Mouse (Mus musculus): Measurements from ENCODE around the gene Scamp4. TPM values are rescaled to one million over a fixed set of nuclear protein-coding genes. Genes with fewer than 3 reads are reported as not detected.

Scamp4 gene
- polyA plus RNA-seq, 1 experiment from 2014 or later = 65.9 TPM

DNA sequence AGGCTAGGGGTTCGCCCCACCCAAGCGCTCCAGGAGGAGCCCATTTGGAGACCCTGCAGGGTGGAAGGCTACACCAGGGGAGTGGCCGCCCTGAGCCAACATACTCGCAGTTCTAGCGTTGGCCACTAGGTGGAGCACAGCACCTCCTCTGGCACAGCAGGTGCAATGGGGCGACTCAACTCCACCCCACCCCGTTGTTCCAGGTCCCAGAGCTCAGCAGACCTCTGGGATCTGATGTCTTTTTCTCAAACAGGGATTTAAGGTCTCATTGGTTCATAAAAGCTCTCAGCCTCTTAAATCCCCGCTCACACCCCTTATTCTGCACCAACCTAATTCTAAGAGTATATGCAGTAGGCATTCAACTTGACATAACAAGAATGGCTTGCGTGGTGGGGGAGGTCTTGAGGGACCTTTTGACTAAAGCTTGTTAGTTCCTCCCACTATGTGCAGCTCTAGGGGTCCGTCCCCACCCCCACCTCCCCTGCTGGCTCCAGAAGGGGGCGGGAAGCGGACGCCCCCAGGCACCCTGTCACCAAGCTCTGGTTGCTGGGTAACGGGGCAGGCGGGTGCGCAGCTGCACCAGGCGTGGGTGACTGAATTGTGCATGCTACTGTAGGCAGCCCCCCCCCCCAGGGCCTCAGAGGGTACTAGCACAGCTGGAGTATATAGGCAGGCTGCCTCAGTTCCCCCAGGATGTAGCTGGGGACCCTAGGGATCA, 36.1 kb upstream of the Scamp4 start:
- Histone ChIP-seq H3K4me2 (ENCODE audit: low read length) (no peak overlapping the region), H3K27me3 (ENCODE audit: control insufficient read depth, insufficient read depth, low read length) (no peaks in the 10 kb centered on the region), H3K9me3 (ENCODE audit: control insufficient read depth, low read length) (no peaks in the 10 kb centered on the region), H3K4me1 (ENCODE audit: control insufficient read depth in 2 of 2, insufficient read depth in 2 of 2, low read length in 2 of 2) (peaks cover 18 to 36% of the 10 kb centered on the region in 2 experiments), H3K4me3 (ENCODE audit: control insufficient read depth in 1 of 2, insufficient read depth in 1 of 2, low read depth in 1 of 2, low read length in 2 of 2) (no peak overlapping the region), H3K27ac (replicated peaks in 1 of 2; ENCODE audit: control insufficient read depth in 1 of 2, insufficient read depth in 1 of 2, low read depth in 2 of 2, low read length in 2 of 2) (no peak overlapping the region), H3K36me3 (ENCODE audit: control insufficient read depth, insufficient read depth, low read length) (peaks cover 19% of the 10 kb centered on the region; the same call in 1 of the 2 replicates), H3K9ac (ENCODE audit: low read length) (no peak overlapping the region)
- ATAC-seq (ENCODE audit: insufficient number of reproducible peaks, insufficient read depth, low FRiP score, low read depth) = 0 out of 2 replicates have a peak, but pooled peaks have one; percentile 12
- 32% methylated on average over 17 of the region's 17 CpGs for WGBS

DNA sequence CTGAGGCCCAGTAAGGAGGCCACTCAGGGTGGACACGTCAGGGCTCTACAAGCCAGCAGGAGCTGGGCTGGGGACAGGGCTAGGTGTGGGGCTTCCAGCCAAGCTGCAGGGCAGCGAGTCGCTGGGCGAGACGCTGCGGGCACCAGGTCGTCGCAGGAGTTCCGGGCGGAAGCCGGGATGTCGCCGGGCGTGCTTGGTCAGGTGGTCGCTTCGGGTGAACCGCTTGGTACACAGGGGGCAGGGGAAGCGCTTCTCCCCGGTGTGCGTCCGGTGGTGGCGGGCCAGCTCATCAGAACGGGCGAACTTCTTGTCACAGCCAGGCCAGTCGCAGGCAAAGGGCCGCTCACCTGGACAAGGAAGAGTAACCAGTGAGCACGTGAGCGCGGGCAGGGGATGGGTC, 33.8 kb upstream of the Scamp4 start:
- Histone ChIP-seq H3K4me3 (ENCODE audit: control insufficient read depth in 1 of 2, insufficient read depth in 1 of 2, low read depth in 1 of 2, low read length in 2 of 2) (no peak overlapping the region), H3K9ac (ENCODE audit: low read length) (no peak overlapping the region), H3K27ac (replicated peaks in 1 of 2; ENCODE audit: control insufficient read depth in 1 of 2, insufficient read depth in 1 of 2, low read depth in 2 of 2, low read length in 2 of 2) (no peak overlapping the region), H3K27me3 (ENCODE audit: control insufficient read depth, insufficient read depth, low read length) (no peaks in the 10 kb centered on the region), H3K4me2 (ENCODE audit: low read length) (no peak overlapping the region), H3K9me3 (ENCODE audit: control insufficient read depth, low read length) (no peaks in the 10 kb centered on the region), H3K4me1 (ENCODE audit: control insufficient read depth in 2 of 2, insufficient read depth in 2 of 2, low read length in 2 of 2) (peaks cover 24 to 47% of the 10 kb centered on the region in 2 experiments), H3K36me3 (ENCODE audit: control insufficient read depth, insufficient read depth, low read length) (peaks cover 19% of the 10 kb centered on the region; the same call in 1 of the 2 replicates)
- no peak for ATAC-seq (ENCODE audit: insufficient number of reproducible peaks, insufficient read depth, low FRiP score, low read depth)
- 97% methylated on average over 29 of the region's 29 CpGs for WGBS

DNA sequence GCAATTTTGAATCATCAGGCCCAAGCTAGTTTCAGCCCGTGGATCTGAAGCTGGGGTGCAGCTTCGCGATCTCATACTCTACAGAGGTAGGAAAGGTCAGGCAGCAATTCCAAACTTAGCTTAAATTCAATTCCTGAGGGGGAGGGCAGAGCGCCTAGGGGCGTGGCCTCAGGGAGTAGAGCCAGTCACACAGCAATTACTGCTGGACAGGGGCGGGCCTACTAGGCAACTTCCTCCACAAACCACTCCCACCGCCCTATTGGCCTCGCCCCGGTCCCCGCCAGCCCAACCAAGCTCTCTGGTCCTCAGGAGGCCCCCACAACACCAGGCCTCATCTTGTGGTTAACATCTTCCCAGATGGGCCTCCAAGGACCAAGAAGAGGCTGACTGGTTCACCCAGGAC, 33.0 kb upstream of the Scamp4 start:
- H3K9me3 ChIP-seq (ENCODE audit: control insufficient read depth, low read length) = no peaks in the 10 kb centered on the region
- ATAC-seq (ENCODE audit: insufficient number of reproducible peaks, insufficient read depth, low FRiP score, low read depth) = peak; percentile 45; the same call in 1 of the 2 replicates
- peak overlapping the region; percentile 47 for H3K9ac ChIP-seq (ENCODE audit: low read length)
- WGBS = 39% methylated on average over 10 of the region's 10 CpGs
- no peaks in the 10 kb centered on the region for H3K27me3 ChIP-seq (ENCODE audit: control insufficient read depth, insufficient read depth, low read length)
- H3K4me3 ChIP-seq (ENCODE audit: control insufficient read depth in 1 of 2, insufficient read depth in 1 of 2, low read depth in 1 of 2, low read length in 2 of 2) = no peak overlapping the region; a peak in 1 of 4 replicates
- peaks cover 19% of the 10 kb centered on the region; the same call in 1 of the 2 replicates for H3K36me3 ChIP-seq (ENCODE audit: control insufficient read depth, insufficient read depth, low read length)
- H3K27ac ChIP-seq (replicated peaks in 1 of 2; ENCODE audit: control insufficient read depth in 1 of 2, insufficient read depth in 1 of 2, low read depth in 2 of 2, low read length in 2 of 2) = peak overlapping the region in 1 of 2 experiments; percentile 37; a peak in 2 of 4 replicates
- peaks cover 28 to 54% of the 10 kb centered on the region in 2 experiments for H3K4me1 ChIP-seq (ENCODE audit: control insufficient read depth in 2 of 2, insufficient read depth in 2 of 2, low read length in 2 of 2)
- peak overlapping the region; percentile 47 for H3K4me2 ChIP-seq (ENCODE audit: low read length)

DNA sequence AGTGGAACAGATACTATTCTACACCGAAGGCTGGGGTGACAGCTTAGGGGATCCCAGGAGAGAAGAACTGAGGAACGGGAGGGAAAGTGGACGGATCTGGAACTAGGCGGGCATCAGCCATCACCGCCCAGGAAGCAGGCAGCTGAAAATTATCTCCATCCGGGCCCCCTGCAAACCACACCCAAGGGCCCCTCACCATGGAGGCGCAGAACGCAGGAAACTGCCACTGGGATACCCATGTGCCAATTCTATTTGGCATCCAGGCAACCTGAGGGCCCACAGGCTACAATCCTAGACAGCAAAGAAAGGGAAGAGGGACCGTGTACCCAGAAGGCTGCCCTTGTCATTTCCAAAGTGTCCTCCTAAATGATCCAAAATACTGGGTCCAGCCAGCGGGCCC, 32.3 kb upstream of the Scamp4 start:
- ATAC-seq (ENCODE audit: insufficient number of reproducible peaks, insufficient read depth, low FRiP score, low read depth) = no peak
- Histone ChIP-seq H3K36me3 (ENCODE audit: control insufficient read depth, insufficient read depth, low read length) (peaks cover 19% of the 10 kb centered on the region; the same call in 1 of the 2 replicates), H3K4me1 (ENCODE audit: control insufficient read depth in 2 of 2, insufficient read depth in 2 of 2, low read length in 2 of 2) (peaks cover 30 to 60% of the 10 kb centered on the region in 2 experiments), H3K4me3 (ENCODE audit: control insufficient read depth in 1 of 2, insufficient read depth in 1 of 2, low read depth in 1 of 2, low read length in 2 of 2) (0 out of 4 replicates have a peak overlapping the region, but pooled peaks of 1 of the 2 experiments have one; percentile 11), H3K9me3 (ENCODE audit: control insufficient read depth, low read length) (no peaks in the 10 kb centered on the region), H3K9ac (ENCODE audit: low read length) (peak overlapping the region; percentile 47), H3K27ac (replicated peaks in 1 of 2; ENCODE audit: control insufficient read depth in 1 of 2, insufficient read depth in 1 of 2, low read depth in 2 of 2, low read length in 2 of 2) (no peak overlapping the region), H3K27me3 (ENCODE audit: control insufficient read depth, insufficient read depth, low read length) (no peaks in the 10 kb centered on the region), H3K4me2 (ENCODE audit: low read length) (peak overlapping the region; percentile 59)
- WGBS = 85% methylated on average over 10 of the region's 10 CpGs

DNA sequence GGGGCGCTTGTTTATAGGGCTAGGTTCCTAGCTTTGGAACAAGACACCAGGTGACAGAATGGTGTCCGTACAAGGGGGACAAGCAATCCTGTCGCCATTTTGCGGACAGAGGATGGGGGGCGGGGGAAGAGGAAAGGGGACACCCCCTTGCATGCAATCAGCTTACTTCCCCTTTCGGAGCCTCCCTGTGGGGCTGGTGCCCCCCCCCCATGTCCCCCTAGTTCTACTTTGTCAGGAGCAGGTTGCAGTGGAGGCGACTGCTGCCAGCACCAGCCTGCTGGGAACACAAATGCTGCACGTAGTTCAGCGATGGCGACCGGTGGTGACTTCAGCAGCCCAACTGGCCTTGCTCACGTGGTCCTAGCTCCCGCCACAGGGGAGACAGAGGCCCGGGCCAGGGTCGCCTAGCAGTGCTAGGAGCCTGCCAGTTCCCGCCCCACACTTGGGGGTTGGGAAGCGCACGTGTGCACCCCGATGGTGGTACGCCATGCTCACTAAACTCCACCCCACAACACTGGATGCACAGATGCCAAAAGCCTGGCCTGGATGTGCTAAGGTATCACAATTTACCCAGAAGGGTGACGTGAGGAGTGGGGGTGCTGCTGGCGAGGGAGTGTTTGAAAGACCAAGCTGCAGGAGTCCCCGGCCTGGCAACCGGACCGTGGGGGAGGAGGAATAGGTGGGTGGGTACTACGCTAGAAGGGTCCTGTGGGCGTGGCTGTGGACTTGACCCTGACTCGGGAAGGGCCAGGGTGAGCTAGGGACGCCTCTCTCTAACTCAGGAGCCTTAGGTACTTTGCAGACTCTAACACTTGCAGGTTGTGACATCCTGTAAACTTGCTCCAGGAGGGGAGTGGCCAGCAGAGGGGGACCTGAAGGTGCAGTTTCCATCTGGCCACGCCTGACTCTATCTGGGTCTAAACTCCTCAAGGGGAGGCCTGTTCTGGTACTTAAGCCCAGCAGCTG, 31.5 kb upstream of the Scamp4 start:
- peak overlapping the region; percentile 47; the same call in 1 of the 2 replicates for H3K9ac ChIP-seq (ENCODE audit: low read length)
- H3K27me3 ChIP-seq (ENCODE audit: control insufficient read depth, insufficient read depth, low read length) = no peaks in the 10 kb centered on the region
- H3K4me3 ChIP-seq (ENCODE audit: control insufficient read depth in 1 of 2, insufficient read depth in 1 of 2, low read depth in 1 of 2, low read length in 2 of 2) = peak overlapping the region; percentile 2 to 11; a peak in 2 of 4 replicates
- 22% methylated on average over 30 of the region's 30 CpGs for WGBS
- H3K9me3 ChIP-seq (ENCODE audit: control insufficient read depth, low read length) = no peaks in the 10 kb centered on the region
- H3K36me3 ChIP-seq (ENCODE audit: control insufficient read depth, insufficient read depth, low read length) = peaks cover 15% of the 10 kb centered on the region; the same call in 1 of the 2 replicates
- ATAC-seq (ENCODE audit: insufficient number of reproducible peaks, insufficient read depth, low FRiP score, low read depth) = no peak
- peak overlapping the region; percentile 59 for H3K4me2 ChIP-seq (ENCODE audit: low read length)
- peaks cover 34 to 67% of the 10 kb centered on the region in 2 experiments for H3K4me1 ChIP-seq (ENCODE audit: control insufficient read depth in 2 of 2, insufficient read depth in 2 of 2, low read length in 2 of 2)
- H3K27ac ChIP-seq (replicated peaks in 1 of 2; ENCODE audit: control insufficient read depth in 1 of 2, insufficient read depth in 1 of 2, low read depth in 2 of 2, low read length in 2 of 2) = peak overlapping the region in 1 of 2 experiments; percentile 1; a peak in 1 of 4 replicates

DNA sequence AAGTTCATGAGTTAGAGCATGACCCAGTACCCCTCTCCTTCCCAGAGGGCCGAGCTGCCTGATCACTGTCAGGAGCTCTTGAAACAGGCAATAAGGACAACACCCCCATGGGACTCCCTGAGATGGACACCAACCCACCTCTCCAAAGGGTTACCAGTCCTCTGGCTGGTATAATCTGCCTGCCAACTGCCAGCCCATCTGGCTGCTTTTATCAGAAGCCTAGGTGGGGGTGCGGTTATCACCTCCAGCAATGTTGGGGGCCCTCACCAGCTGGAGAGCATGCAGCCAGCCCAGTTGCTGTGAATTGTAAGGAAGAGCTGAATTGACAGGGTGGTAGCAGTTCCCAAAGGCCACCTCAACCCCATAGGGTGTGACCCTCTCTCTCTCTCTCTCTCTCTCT, 30.2 kb upstream of the Scamp4 start:
- H3K27me3 ChIP-seq (ENCODE audit: control insufficient read depth, insufficient read depth, low read length) = no peaks in the 10 kb centered on the region
- H3K4me3 ChIP-seq (ENCODE audit: control insufficient read depth in 1 of 2, insufficient read depth in 1 of 2, low read depth in 1 of 2, low read length in 2 of 2) = no peak overlapping the region
- peaks cover 12% of the 10 kb centered on the region; the same call in 1 of the 2 replicates for H3K36me3 ChIP-seq (ENCODE audit: control insufficient read depth, insufficient read depth, low read length)
- WGBS = 72% methylated on average over 2 of the region's 2 CpGs
- peaks cover 34 to 62% of the 10 kb centered on the region in 2 experiments for H3K4me1 ChIP-seq (ENCODE audit: control insufficient read depth in 2 of 2, insufficient read depth in 2 of 2, low read length in 2 of 2)
- H3K9ac ChIP-seq (ENCODE audit: low read length) = no peak overlapping the region
- H3K4me2 ChIP-seq (ENCODE audit: low read length) = no peak overlapping the region
- H3K9me3 ChIP-seq (ENCODE audit: control insufficient read depth, low read length) = no peaks in the 10 kb centered on the region
- ATAC-seq (ENCODE audit: insufficient number of reproducible peaks, insufficient read depth, low FRiP score, low read depth) = no peak
- H3K27ac ChIP-seq (replicated peaks in 1 of 2; ENCODE audit: control insufficient read depth in 1 of 2, insufficient read depth in 1 of 2, low read depth in 2 of 2, low read length in 2 of 2) = no peak overlapping the region

DNA sequence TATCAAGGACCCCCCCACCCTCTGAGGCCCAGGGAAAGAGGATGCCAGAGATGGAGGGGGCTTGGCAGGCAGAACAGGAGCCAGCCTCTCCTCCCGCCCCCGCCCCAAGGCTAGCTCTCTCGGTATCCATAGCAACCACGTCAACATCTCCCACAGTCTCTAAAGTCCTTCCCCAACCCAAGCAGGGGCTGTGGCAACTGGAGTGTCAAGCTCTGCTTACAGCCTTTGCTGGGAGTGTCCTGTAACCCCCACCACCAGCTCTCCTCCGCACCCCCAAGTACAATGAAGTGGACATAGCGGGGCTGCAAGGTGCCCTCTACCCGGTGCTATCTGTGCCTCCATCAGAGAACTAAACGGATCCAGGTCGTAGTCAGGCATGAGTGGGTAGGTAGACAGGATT, 28.7 kb upstream of the Scamp4 start:
- H3K4me1 ChIP-seq (ENCODE audit: control insufficient read depth in 2 of 2, insufficient read depth in 2 of 2, low read length in 2 of 2) = peaks cover 41 to 68% of the 10 kb centered on the region in 2 experiments
- ATAC-seq (ENCODE audit: insufficient number of reproducible peaks, insufficient read depth, low FRiP score, low read depth) = no peak
- H3K27ac ChIP-seq (replicated peaks in 1 of 2; ENCODE audit: control insufficient read depth in 1 of 2, insufficient read depth in 1 of 2, low read depth in 2 of 2, low read length in 2 of 2) = no peak overlapping the region
- no peak overlapping the region for H3K4me3 ChIP-seq (ENCODE audit: control insufficient read depth in 1 of 2, insufficient read depth in 1 of 2, low read depth in 1 of 2, low read length in 2 of 2)
- no peak overlapping the region for H3K4me2 ChIP-seq (ENCODE audit: low read length)
- H3K9me3 ChIP-seq (ENCODE audit: control insufficient read depth, low read length) = no peaks in the 10 kb centered on the region
- 0 out of 2 replicates have a peak overlapping the region, but pooled peaks have one; percentile 87 for H3K9ac ChIP-seq (ENCODE audit: low read length)
- H3K36me3 ChIP-seq (ENCODE audit: control insufficient read depth, insufficient read depth, low read length) = no peaks in the 10 kb centered on the region
- 49% methylated on average over 9 of the region's 9 CpGs for WGBS
- H3K27me3 ChIP-seq (ENCODE audit: control insufficient read depth, insufficient read depth, low read length) = no peaks in the 10 kb centered on the region

Measured in heart, embryonic 14.5 days (tissue).